Mouse (Mus musculus): ENCODE results near the gene Lgr6.

DNA sequence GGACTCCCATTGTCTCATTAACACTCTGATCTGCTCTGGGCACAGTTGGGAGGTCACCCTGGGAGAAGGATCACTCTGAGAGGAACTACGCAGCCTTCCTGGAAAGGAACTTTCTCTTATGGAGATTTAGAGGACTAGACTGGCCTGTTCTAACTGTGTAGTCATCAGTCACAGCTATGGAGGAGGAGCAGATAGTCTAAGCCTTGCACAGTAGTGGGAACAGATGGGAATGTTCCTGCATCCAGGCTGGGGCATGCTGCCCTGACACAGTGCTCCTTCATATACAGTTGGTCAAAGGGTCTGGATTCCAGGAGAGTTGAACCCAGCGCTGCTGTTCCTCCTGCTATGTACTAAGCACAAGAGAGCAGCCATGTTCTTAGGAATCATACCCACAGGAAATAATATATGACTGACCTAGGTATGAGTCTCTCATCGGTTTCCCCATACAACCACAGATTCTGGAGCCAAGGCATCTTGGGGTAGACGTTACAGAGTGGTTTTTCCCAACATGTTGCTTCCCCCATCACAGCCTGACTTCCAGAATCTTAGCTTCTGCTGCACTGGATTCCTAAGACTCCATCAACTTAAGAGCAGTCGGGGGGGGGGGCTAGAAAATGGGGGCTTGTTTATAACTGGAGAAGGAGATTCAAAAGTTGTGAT is 84.7 kb downstream of the Lgr6 start:
- TF ChIP-seq CTCF (IDR thresholded peaks at IDR 0.05; ENCODE audit: control insufficient read depth, insufficient read depth, low read length), result no peak
- TF ChIP-seq POLR2A (IDR thresholded peaks at IDR 0.05; ENCODE audit: borderline replicate concordance, control insufficient read depth, low read depth, low read length), result no peak
